Mouse (Mus musculus): ENCODE measurements around the gene Itprid2.

Gene Itprid2

DNA sequence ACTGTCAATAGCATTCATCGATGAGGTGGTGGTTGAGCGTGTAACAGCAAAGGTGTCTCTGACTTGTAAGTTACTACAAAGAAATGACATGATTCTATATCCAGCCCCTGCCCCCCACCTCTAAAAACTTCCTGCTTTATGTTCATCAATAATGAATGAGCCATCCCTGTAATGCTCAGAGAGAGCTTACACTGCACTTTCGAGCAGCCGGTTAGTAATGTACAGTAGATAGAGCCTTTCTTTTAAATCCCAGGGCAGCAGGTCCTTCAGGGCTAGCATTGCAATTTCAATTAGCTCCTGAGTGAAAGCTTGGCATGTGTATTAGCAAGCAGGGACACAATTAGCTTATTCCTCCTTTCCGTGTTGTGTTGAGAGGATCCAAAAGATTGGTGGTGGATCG is 72.4 kb downstream of the Itprid2 start, which contains the start of gene Ppp1r1c:
Gene Ppp1r1c, plus strand, starts transcription at position 206 of the 400 bp plus-strand sequence.
- DNase-seq (ENCODE audit: low spot score in 2 of 2) = no peak

GRCm38 (mm10) chr2:79713662-79714091 is 78.5 kb downstream of the Itprid2 start:
- DNase-seq (ENCODE audit: low spot score in 2 of 2) = no peak

GRCm38 (mm10) chr2:79714745-79715144 is 79.6 kb downstream of the Itprid2 start:
- no peak for DNase-seq (ENCODE audit: low spot score in 2 of 2)

GRCm38 (mm10) chr2:79715925-79716324 is 80.8 kb downstream of the Itprid2 start:
- no peak for DNase-seq (ENCODE audit: low spot score in 2 of 2)

- no peak for DNase-seq (ENCODE audit: low spot score in 2 of 2)
These were observed 82.7 kb downstream of the Itprid2 start for GRCm38 (mm10) chr2:79717846-79718245.

- no peak for DNase-seq (ENCODE audit: low spot score in 2 of 2)
These were observed 87.3 kb downstream of the Itprid2 start for GRCm38 (mm10) chr2:79722415-79722814.
